8 mouse cellular contexts compared by ENCODE assay signal in genomic region chr8:120678447-120678846, GRCm38 (mm10). TPM values are rescaled to one million over a fixed set of nuclear protein-coding genes. Genes with fewer than 3 reads are reported as not detected.
DNase-seq lines count a peak whose midpoint lies in the region; ATAC-seq and TF ChIP-seq lines count a peak whose summit lies in the region.

No protein-coding gene starts in this region.

- peak; percentile 31 for ATAC-seq in Patski
- no peak for ATAC-seq in hindbrain, embryonic 14.5 days (ENCODE audit: low FRiP score)

- 12% methylated on average over 10 of the region's 10 CpGs for WGBS in hindbrain, embryonic 14.5 days

- H3K9me3 ChIP-seq in hindbrain, embryonic 14.5 days (ENCODE audit: control insufficient read depth, low read length), result no peaks in the 10 kb centered on the region

- H3K27me3 ChIP-seq in Patski, result no peaks in the 10 kb centered on the region
- no peaks in the 10 kb centered on the region for H3K27me3 ChIP-seq in hindbrain, embryonic 14.5 days (ENCODE audit: control insufficient read depth, insufficient read depth, low read length)

- POLR2A ChIA-PET in Patski (lab: Charles Lee), result no interaction called here

- H3K9ac ChIP-seq in hindbrain, embryonic 14.5 days, result no peak overlapping the region

- H3K36me3 ChIP-seq in hindbrain, embryonic 14.5 days (replicated peaks; ENCODE audit: control insufficient read depth, insufficient read depth), result peaks cover 13% of the 10 kb centered on the region

- no peaks in the 10 kb centered on the region for H3K4me1 ChIP-seq in hindbrain, embryonic 14.5 days (replicated peaks; ENCODE audit: control insufficient read depth, insufficient read depth, low read length)

- CTCF ChIA-PET in Patski (lab: Charles Lee), result interaction anchor here (0.7 to 7.2 kb wide), 5 partner anchors 8 to 131 kb away, joined by 3 to 61 read pairs (median 4); no protein-coding TSS in a partner anchor

- in situ Hi-C loops in Patski (cut with MboI; ENCODE audit: low pct_unique_long_range_greater_than_20kb), result loop anchor here (25.0 kb wide), 1 partner anchor 409 kb away; the partner anchor contains the start of gene Foxf1

- H3K4me3 ChIP-seq in hindbrain, embryonic 14.5 days (replicated peaks; ENCODE audit: low read length), result no peak overlapping the region

- TF ChIP-seq CTCF in Patski (IDR thresholded peaks at IDR 0.05), result peak; percentile 90

- DNase-seq in Patski (ENCODE audit: low read depth, low spot score), result peak; percentile 17
- peak; percentile 75 for DNase-seq in cerebellum, adult 8-10 months
- peak; percentile 67 to 92 for DNase-seq in frontal cortex, adult 2 months (ENCODE audit: extremely low spot score in 1 of 2, low spot score in 1 of 2)
- peak; percentile 95 for DNase-seq in hindbrain, embryonic 14.5 days (ENCODE audit: low spot score)
- DNase-seq in layer of hippocampus, postnatal 14 days (ENCODE audit: low spot score in 2 of 2), result peak; percentile 85 to 89
- DNase-seq in lung, postnatal 14 days, result peak; percentile 91
- DNase-seq in retina, postnatal 1 day, result peak; percentile 87
- peak; percentile 77 to 84 for DNase-seq in thymus, postnatal 36 days

- no peak overlapping the region for H3K4me2 ChIP-seq in hindbrain, embryonic 14.5 days (replicated peaks)

- H3K27ac ChIP-seq in hindbrain, embryonic 14.5 days, result no peak overlapping the region

RNA-seq across cellular contexts. Expression of gene Emc8, which starts 10.1 kb away (rescaled TPM):
- polyA plus RNA-seq in Patski (2021), result 106 TPM
- 53.2 and 59.4 TPM in 2 replicates for polyA plus RNA-seq in frontal cortex, adult 2 months (2012; rRNA removed)
- 113 and 138 TPM in 2 replicates for polyA plus RNA-seq in hindbrain, embryonic 14.5 days (2014; fragmentation: Nextera tagmentation; extraction: Ambion mirVana)
- total RNA-seq in layer of hippocampus, postnatal 14 days (2021), result 10 to 100 TPM; 66.7 to 82.0 TPM

RNA-seq across cellular contexts. Expression of gene Cox4i1, which starts 10.4 kb away (rescaled TPM):
- polyA plus RNA-seq in Patski (2021), result 1,640 TPM
- 2,082 and 2,130 TPM in 2 replicates for polyA plus RNA-seq in frontal cortex, adult 2 months (2012; rRNA removed)
- polyA plus RNA-seq in hindbrain, embryonic 14.5 days (2014; fragmentation: Nextera tagmentation; extraction: Ambion mirVana), result 1,174 and 1,254 TPM in 2 replicates
- 1,000 to 10,000 TPM; 1,108 to 1,116 TPM for total RNA-seq in layer of hippocampus, postnatal 14 days (2021)

RNA-seq across cellular contexts. Expression of gene Gm27021, which starts 10.6 kb away (rescaled TPM):
- 1.4 TPM for polyA plus RNA-seq in Patski (2021)
- 1.4 and 2.6 TPM in 2 replicates for polyA plus RNA-seq in frontal cortex, adult 2 months (2012; rRNA removed)
- 4.4 and 10.0 TPM in 2 replicates for polyA plus RNA-seq in hindbrain, embryonic 14.5 days (2014; fragmentation: Nextera tagmentation; extraction: Ambion mirVana)
- 1 to 10 TPM in 1 of 2 experiments, under 1 TPM in 1; 0.55 to 1.2 TPM for total RNA-seq in layer of hippocampus, postnatal 14 days (2021)

RNA-seq across cellular contexts. Expression of gene 1190005I06Rik, which starts 31.0 kb away (rescaled TPM):
- 3.7 TPM for polyA plus RNA-seq in Patski (2021)
- polyA plus RNA-seq in frontal cortex, adult 2 months (2012; rRNA removed), result 7.7 TPM in 2 replicates
- 12.4 and 15.4 TPM in 2 replicates for polyA plus RNA-seq in hindbrain, embryonic 14.5 days (2014; fragmentation: Nextera tagmentation; extraction: Ambion mirVana)
- 10 to 100 TPM in 1 of 2 experiments, 1 to 10 TPM in 1; 9.5 to 10.6 TPM for total RNA-seq in layer of hippocampus, postnatal 14 days (2021)

RNA-seq across cellular contexts. Expression of gene Irf8, which starts 57.7 kb away (rescaled TPM):
- 0.44 TPM for polyA plus RNA-seq in Patski (2021)
- polyA plus RNA-seq in frontal cortex, adult 2 months (2012; rRNA removed), result 4.0 and 4.5 TPM in 2 replicates
- 3.2 and 5.1 TPM in 2 replicates for polyA plus RNA-seq in hindbrain, embryonic 14.5 days (2014; fragmentation: Nextera tagmentation; extraction: Ambion mirVana)
- 1 to 10 TPM; 3.3 to 5.1 TPM for total RNA-seq in layer of hippocampus, postnatal 14 days (2021)

Comparison
In these comparisons a context has a peak if more than half of its experiments do, and no peak if none do; other contexts are left out.
1. DNase-seq: peak in every context shown above with its lines; median percentile 95 in hindbrain, embryonic 14.5 days; 91 in lung, postnatal 14 days; 87 in layer of hippocampus, postnatal 14 days; 87 in retina, postnatal 1 day; 80 in thymus, postnatal 36 days; 80 in frontal cortex, adult 2 months; 75 in cerebellum, adult 8-10 months; 17 in Patski.